Mouse (Mus musculus): ENCODE measurements around the gene Fam111a.

Fam111a gene

GRCm38 (mm10) chr19:12558219-12558618 lies 12.7 kb downstream of the Fam111a start:
- DNase-seq (ENCODE audit: low read depth, low spot score): no peak

- no peak for DNase-seq (ENCODE audit: low read depth, low spot score)
These were observed 18.7 kb downstream of the Fam111a start for GRCm38 (mm10) chr19:12564197-12564596.

DNA sequence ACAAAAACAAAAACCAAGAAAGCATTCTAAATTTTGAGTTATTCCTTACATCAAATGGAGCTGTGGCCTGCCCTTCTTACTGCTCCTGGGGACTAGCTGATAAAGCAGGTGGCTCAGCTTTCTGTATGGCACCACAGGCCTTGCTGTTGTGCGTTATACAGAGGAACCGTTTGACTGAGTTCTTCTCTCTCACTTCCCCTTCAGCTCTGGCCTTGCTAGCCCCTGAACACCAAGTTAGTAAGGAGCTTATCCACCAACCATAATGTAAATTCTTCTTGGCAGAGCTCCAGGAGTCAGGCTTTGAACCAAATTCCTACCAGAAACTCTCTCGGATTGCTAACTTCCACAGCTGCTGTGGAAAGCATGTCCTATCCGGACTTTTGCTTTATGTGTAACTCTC lies 21.5 kb downstream of the Fam111a start:
- DNase-seq (ENCODE audit: low read depth, low spot score): no peak

DNA sequence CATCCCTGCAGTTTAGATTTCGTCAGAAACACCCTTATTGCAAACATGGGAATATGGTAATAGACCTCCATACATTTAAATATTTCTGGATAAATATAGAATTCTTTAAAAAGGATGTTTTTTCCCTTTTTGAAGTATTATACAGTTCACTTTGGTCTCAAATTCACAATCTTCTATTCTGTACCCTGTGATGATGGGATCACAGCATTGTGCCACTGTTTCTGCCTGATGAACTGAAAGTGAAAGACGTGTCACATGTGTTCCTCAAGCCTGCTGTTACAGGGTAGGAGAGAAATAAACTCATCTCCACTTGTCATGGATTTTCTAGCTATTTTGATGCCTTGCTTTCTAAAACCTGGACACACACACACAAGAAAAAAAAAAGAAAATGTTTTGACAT lies 25.3 kb downstream of the Fam111a start:
- no peak for DNase-seq (ENCODE audit: low read depth, low spot score)

GRCm38 (mm10) chr19:12571687-12572086 lies 26.1 kb downstream of the Fam111a start:
- DNase-seq (ENCODE audit: low read depth, low spot score): no peak

DNA sequence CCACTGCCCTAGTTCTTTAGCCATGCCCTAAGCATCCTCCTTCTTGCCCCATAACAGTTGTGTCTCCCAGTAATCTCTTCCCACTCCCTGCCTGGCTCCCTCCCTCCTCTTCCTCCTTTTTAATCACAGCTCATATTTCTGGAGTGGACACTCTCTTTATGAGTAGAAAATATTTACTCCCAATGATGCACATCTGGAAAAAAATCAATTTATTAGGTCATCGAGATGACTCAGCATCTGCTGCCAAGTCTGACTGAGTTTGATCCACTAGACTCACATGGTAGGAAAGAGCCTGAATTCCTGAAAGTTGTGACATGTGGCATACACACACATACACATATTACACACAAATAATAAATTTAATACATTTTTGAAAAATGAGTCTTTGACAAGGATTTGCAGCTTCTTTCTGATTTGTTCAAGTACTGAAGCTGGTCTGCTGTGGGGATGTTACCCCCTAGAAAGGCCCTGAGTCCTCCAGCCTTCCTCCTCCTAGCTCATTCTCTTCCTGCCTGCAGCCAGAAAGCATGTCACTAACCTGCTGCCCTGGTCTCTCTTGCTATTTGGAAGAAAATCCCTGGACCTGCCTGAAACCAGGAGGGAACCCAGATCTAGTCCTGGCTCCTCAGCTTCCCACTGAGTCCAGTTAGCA lies 27.2 kb downstream of the Fam111a start:
- no peak for DNase-seq (ENCODE audit: low read depth, low spot score)

GRCm38 (mm10) chr19:12573266-12574011 lies 27.9 kb downstream of the Fam111a start:
- peak; percentile 79 for DNase-seq (ENCODE audit: low read depth, low spot score)

DNA sequence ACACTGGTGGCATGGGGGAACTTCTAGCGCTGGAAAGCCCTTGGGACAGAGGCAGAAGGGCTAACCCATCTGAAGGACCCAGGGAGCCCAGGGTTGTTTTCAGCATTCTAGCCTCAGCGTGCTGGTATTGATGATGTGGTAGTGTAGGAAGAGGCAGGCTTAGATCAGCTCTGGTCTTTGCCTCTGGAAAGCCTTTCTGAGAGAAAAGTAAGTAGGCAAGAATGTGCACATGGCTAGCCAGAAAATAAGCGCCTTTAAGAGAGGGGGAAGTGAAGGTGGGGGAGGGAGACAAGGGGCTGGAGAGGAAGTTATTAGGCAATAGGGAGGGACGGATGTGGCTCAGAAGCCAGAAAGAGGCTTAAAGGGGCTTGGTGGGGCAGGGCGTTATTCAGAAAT lies 28.5 kb downstream of the Fam111a start:
- no peak for DNase-seq (ENCODE audit: low read depth, low spot score)

DNA sequence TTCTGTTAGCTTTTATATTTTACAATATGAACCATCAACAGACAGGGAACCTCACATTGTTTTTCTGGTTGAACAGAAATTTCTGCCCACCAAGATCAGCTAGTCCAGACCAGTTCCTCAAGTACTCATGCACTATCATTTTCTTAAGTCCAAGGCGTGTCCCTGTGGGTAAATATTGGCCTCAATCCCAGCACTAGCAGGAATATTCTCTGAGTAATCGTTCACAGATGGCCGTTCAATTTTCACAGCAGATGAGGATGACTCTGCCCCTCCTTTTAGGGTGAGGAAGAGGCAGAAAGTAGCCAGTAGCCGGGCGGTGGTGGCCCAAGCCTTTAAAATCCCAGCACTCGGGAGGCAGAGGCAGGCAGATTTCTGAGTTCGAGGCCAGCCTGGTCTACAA lies 29.6 kb downstream of the Fam111a start:
- DNase-seq (ENCODE audit: low read depth, low spot score): no peak

DNA sequence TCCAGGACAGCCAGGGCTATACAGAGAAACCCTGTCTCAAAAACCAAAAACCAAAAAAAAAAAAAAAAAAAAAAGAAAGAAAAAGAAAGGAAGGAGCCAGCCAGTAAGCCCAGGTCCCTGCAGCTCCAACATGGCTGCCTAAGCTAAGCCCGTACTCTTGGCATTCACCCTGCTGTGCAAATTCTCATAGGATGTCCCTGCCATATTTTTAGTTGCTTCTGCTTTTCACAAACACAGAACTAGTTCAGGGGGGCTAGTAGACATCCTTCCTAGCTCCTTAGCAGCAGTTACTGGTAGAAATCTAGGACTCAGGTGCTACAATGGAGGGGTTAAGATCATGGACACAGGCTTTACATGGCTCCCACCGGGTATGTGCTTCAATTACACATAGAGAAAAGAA lies 30.0 kb downstream of the Fam111a start:
- DNase-seq (ENCODE audit: low read depth, low spot score): no peak

DNA sequence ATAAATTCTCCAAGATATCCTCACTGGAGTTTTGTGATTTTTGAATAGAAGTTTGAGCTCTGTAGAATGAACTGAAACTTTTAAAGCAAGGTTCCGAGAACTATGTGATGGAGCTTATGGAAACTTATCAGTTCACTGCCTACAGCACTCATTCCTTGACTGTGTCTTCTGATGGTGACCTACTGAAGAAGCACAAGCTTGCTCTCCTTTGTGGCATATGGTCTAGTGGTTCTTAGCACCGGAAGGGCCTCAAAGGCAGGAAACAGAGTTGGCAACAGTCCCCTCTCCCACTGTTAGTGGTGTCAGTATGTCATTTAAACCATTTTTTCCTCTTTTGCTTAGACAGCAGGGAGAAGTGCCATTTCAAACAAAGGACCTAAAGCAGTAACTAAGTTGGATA lies 31.1 kb downstream of the Fam111a start:
- no peak for DNase-seq (ENCODE audit: low read depth, low spot score)

DNA sequence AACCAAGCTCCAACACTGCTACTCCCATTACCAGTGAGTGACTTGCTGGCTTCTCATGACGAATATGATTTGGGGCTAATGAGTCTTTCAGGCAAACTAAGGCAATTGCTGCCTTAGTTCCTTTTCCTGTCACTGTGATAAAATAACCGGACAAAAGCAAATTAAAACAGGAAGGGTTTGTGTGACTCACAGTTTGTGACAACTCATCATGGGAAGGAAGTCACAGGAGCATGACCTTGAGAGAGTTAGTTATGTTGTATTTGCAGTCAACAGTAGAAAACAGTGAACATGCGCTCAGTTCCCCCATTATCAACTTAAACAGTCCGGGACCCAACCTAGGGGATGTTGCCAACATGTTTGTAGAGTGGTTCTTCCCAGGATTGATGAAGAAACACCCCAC lies 39.8 kb downstream of the Fam111a start:
- DNase-seq (ENCODE audit: low read depth, low spot score): no peak

DNA sequence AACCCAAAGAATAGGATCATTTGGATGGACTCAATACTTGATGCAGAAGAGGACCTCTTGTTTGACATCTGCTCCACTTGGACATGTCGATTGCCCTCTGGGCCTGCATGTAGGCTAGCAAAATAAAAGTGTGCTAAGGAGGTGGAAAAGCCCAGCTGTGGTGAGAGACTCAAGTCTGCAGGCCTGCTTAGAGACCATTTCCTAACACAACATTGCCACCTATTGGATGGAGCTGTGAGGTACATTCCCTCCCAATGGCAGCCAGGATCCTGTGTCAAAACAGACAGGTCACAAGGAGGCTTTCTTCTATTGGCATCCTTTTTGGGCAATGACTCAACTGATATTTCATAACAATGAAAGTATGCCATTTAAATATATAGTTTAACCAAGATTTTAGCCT lies 46.4 kb downstream of the Fam111a start:
- no peak for DNase-seq (ENCODE audit: low read depth, low spot score)

DNA sequence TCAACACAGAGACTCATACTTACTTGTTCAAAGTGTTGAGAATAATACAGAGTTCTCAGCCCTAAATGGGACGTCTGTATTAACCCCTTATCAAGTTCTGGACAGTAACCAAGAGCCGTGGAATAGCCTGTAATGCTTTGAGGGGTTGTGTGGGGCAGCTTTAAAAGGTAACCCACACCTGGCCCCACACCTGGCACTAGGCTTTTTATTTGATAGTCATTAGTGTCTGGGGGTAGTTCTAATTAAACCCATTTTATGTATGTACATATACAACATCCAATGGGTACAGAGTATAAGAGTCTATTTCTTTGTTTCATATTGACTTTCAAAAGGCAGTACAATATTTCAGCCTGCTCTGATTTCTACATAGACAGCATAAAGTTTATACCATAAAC lies 49.6 kb downstream of the Fam111a start:
- DNase-seq (ENCODE audit: low read depth, low spot score): no peak

GRCm38 (mm10) chr19:12595530-12596289 lies 50.2 kb downstream of the Fam111a start:
- DNase-seq (ENCODE audit: low read depth, low spot score): peak; percentile 64

- DNase-seq (ENCODE audit: low read depth, low spot score): no peak
These were observed 50.9 kb downstream of the Fam111a start for GRCm38 (mm10) chr19:12596290-12597072.

DNA sequence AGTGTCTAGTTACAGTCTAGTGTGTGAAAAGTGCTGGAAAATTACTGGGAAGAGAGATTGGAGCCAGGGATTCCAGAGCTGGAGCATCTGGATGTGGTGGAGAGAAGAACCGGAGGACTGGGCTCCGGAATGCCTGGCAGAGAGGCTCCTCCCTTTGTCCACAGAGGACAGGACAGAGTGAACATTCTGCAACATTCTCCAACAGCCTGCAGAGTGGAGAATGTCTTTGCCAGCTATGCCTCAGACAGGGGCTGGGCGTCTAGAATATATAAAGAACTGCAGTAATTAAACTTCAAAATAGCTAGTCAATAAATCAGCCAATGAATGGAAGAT lies 51.5 kb downstream of the Fam111a start:
- DNase-seq (ENCODE audit: low read depth, low spot score): no peak

GRCm38 (mm10) chr19:12598674-12599073 lies 53.1 kb downstream of the Fam111a start:
- DNase-seq (ENCODE audit: low read depth, low spot score): no peak

- DNase-seq (ENCODE audit: low read depth, low spot score): no peak
These were observed 54.1 kb downstream of the Fam111a start, which contains the start of gene Gm4952 for GRCm38 (mm10) chr19:12599674-12600073. Gm4952 (plus strand) TSS chr19:12599974.

DNA sequence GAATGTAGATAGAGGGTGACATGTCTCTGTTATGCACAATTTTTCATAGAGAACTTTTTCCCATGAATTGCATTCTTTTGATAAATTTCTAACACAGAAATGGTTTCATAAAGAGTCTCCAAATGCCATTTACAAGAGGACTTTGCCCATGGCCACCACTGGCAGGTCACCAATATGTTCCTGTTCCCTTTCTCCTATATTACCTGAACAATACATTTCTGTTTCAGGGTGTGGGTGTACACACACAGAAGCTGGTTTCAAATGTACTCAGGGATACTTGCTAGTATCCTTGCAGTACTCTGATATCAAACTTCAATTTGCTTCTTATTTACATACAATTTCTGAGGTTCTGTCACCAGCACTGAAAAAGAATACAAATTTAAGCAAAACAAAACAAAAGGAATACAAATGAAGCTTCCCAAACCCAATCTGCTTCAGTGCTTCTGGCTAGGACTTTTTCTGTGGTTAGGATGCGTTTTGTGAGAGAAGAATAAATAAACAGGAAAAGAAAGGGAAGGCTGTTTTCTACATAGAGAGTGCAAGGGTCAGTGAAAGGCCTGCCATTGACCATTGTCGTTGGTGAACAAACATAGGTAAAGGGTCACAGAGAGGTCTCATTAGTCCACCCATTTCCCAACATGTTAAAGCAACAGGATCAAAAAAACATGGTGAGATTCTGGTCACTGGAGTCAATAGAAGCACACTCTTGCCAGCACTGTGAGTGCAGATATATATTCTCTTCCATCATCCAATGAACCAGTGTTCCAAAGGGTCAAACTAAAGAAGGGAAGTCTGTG lies 55.3 kb downstream of the Fam111a start:
- no peak for DNase-seq (ENCODE audit: low read depth, low spot score)

DNA sequence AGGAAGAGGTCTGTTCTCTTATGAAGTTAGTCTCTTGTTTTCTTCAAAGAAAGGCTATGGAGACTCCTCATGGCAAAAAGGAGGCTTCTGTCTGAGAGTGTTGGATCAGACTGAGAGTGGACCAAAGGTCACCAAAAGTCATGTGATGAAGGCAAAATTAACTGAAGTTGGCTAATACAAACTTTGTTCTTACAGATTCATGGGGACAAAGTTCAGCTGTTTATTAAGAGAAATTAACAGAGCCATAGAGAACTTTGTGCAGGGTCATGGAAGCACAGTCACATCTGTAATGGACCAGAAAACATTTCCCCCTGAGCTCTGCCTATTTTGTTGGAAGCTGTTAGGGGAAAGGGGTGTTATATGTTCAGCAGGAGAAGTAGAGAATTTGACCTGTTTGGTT lies 62.8 kb downstream of the Fam111a start:
- no peak for DNase-seq (ENCODE audit: low read depth, low spot score)
